Mouse (Mus musculus) cerebellum, adult 8-10 months (tissue): Measurements from ENCODE around the gene Mrps34.

Experiments used
- DNase-seq: peaks from one replicate; pipeline ENCODE4 v3.0.0; 2022

Mrps34 gene

DNA sequence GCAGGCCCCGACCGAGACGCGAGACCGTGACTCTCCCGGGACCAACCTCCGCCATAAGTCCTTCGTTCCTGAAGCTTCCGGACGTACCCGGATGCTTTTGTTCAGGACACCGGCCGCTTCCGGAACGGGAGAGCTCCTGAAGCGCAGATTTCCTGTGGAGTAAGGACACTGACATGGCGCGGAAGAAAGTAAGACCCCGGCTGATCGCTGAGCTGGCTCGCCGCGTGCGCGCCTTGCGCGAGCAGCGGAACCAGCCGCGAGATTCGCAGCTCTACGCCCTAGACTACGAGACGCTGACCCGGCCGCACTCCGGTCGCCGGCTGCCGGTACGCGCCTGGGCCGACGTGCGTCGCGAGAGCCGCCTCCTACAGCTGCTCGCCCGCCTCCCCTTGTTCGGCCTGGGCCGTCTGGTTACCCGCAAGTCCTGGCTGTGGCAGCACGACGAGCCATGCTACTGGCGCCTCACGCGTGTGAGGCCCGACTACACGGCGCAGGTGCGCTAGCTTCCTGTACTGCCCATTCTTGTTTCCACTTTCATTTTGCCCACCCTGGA is at the start of gene Mrps34, which contains the start of gene Eme2:
Mrps34 (plus strand) TSS at position 122 of the 553 bp plus-strand sequence.
Eme2 (minus strand) TSS at position 93 of the 553 bp plus-strand sequence.
- DNase-seq: peak; percentile 78

DNA sequence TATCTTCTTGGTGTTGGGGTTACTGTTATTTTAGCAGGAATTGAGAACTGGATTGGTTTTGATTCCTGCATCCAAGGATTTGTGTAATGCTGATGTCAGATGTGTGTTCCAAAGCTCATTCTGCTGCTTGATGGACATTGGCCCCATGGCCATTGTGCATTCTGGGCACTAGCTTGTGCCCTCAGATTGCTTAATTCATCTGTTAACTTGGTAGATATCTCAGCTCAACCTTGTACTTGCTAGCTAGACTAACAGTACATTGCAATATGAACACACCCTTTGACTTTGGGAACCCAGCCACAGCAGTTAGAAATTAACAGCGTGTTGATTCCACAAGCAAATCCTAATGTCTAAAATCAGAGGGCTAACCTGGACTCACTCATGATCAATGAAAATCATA is 47.5 kb upstream of the Mrps34 start:
- no peak for DNase-seq

DNA sequence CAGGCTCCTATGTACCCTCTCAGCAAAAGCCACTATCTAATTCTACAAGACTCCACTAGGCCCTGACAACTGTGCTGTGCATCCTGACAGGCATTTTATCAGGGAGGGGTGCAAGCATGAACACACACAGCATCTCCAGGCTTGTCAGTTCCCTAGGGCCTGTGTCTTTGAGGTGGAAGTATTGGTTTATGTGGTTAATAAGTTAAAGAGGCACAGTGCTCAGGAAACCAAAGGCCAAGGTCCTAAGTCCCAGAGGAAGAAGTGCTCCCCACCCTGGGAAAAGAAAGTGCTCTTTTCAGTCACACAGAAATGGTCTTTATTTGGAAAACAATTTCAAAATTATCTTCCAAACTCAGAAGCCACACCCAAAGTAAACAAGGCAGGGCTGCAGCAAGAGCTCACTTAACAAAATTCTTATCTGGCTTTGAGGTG is 46.3 kb upstream of the Mrps34 start:
- no peak for DNase-seq

DNA sequence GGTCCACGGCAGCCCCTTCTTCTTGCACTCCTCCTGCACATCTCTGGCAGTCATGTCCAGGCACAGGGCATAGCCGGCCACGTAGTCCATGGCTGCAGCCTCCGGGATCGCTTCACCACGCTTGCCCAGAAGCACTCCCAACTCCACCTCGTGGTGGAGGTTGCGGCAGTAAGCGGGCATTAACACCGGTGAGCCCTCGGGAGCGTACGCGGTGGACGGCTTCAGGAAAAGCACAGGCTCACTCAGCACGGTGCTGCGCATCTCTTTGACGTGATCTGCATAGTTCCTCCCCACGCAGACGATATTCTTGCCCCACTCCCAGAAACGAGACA is 45.2 kb upstream of the Mrps34 start:
- DNase-seq: no peak

DNA sequence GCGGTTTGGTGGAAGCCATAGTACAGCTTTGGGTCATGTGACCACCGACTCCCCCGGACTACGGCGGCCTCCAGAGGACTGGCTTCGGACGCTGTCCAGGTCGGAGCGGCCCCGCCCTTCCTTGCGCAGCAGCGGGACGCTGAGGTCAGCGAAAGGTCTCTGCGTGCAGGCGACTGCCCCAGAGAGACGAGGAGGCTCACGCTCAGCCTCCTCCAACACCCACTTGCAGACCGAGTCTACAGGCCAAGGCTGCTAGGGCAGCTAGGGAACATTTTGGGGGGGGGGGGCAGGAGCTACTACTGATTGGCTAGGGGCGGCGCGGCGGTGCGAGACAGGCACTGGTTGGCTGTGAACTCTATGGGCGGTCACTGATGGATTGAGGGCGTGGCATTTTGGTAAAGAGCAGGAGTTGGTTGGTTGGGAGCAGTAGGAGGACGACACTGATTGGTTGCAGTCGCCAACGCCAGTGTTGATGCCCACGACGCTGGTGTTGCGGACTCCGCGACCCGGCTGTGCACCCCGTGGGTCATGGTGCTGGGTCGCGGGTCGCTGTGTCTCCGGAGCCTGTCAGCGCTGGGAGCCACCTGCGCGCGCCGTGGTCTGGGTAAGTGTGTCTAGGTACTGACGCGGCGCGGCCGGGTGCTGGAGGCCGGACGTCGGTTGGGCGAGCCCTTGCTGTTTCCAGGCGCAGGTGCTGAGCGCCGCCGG is 44.7 kb upstream of the Mrps34 start, which contains the start of gene Fahd1:
Fahd1 (minus strand) TSS at position 300 of the 708 bp plus-strand sequence.
- peak; percentile 93 for DNase-seq

DNA sequence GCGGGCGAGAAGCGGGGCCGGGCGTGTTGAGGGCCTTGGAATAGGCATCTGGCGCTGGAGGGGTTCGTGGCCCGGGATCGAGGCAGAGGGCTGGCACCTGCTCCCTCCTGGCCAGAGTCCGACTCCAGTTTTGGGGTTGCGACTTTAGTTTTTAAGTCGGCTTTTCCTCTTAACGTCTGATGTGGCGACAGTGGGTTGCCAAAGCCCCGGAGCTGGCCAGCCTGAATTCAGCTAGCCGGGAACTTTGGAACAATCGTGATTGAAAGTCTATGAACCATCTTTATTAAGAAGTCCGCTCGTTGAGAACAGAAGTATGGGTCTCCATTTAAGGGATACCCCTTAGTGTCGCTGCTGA is 44.2 kb upstream of the Mrps34 start:
- DNase-seq: no peak

DNA sequence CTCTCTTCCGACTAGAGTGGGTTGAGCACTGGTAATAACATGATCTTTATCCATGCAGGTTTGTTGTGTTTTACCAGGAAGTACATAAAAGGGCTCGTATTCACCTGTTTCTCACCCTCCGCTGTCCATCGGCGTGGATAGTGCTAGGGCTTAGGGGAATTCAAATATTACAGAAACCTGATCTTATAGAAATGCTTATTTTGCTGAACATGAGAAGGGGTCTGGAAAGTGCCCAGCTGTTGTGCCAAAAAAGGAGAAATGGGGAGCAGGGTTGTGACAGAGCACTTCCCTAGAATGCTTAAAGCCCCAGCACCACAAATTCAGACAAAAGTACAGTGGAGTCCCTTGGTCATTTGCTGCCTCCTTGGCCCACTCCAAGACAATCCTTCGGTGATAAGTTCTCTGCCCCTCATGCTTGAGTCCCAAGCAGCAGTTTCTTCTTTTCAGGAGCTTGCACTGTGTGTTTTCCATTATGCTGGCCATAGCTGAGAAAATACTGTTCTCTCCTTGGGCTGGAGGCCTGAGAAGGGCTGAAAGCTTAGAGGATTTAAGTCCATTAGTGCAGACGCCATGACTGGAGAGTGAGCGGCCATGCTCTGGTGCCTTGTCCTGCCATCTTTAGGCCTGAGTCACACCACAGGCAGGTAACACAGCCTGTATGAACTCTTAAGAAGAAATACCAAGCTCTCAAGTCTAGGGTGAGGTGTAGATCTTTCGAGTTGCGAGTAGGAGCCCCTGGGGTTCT is 43.4 kb upstream of the Mrps34 start:
- no peak for DNase-seq

DNA sequence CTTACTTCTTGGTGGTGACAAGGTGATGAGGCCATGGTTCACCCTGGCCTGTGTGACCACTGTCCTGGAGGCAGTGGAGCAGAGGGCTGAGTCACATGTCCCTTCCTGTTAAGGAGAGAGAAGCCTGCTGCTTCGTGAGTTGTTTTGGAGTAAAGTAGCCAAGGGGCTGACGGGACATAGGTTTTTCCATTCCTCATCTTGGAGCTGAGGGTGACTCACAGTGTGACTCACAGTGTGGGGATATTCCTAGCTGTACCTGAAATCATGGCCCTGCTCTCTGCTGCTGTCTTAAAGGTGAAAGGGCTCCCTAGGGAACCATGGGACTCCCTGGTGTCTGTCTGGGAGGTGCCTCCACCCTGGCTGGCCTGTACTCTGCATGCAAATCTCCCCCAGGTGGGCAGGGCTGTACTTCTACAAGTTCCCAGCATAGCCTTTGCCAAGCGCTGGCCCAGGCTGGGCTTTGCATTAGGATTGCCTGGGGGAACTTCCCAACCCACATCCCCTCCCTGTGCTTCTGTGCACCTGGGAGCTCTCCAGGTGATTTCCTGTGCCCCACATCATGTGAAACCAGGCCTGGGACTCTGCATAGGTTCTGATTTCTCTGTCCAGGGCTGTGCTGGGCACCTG is 39.0 kb upstream of the Mrps34 start:
- DNase-seq: no peak

DNA sequence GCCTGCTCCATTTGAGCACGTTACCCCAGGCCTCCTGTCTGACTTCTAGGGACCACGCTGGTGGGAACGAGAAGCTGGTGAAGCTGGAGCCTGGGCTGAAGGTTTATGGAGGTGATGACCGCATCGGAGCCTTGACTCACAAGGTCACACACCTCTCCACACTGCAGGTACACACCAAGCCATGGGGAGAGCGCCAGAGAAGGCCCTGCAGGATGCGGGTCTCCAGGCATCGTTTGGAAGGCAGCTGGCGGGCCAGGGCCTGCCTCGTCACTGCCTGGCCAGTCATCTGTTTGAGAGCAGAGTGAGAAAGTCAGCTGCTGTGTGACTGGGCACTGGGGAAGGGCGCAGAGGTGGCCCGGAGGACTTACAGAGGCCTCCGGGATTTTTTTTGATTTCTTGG is 38.3 kb upstream of the Mrps34 start:
- DNase-seq: no peak

DNA sequence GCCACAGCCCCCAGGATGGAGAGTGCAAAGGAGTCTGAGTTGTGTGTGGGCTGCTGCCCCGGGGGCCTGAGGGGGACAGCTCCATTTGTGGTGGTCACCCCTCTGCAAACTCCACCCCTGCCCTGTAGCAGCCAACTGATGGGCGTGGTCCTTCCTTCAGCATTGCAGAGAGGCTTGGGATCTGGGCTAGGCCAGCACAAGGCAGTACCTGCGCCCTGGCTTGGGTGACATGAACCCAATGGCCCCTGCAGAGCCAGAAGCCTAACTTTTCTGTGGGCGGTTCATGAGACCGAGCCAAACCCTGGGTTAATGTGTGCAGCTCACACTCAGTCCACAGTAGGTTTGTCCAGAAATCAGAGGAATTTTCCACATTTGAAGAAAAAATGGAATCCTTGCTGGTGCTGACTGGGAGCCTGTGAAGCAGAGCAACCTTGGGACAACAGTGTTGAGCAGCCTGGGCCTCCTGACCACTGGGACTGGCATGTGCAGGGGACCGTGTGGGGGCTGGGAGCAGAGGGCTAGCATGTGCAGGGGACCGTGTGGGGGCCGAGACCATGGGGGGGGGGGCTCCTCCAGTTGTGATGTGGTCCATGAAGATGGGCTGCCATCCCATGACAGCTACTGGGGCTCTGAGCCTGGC is 37.0 kb upstream of the Mrps34 start:
- no peak for DNase-seq

DNA sequence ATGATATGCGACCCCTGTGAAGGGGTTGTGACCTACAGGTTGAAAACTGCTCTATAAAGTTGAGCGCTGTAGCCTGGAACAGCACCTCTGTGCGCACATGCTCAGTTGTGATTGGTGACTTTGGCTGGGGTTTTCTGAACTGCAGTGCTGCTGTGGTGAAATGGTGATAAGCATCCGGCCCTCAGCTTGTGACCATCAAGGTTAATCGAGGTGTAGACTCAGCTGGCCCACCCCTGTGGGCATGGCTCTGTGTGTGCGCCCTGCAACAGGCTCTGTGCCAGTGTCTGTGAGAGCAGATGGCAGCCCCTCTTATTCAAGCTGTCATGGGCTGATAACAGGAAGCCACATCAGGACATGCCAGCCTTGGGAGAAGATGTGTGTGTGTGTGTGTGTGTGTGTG is 35.9 kb upstream of the Mrps34 start:
- no peak for DNase-seq

DNA sequence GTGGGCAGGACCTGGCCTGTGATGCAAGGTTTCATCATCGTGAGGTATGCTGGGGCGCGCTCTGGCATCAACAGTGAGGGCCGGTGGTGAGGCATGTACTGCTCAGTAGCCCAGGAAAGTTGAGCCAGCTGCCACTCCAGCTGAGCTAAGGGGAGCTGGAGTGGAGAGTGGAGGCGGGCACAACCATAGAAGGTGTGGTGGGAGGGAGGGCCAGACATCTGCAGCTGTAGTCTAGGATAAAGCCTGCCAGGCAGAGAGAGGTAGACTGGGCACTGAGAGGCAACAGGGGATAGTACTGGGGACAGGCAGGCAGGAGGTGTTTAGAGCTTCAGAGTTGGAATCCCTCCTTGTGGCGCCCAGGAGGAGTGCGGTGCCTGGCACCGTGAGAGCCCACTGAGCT is 34.8 kb upstream of the Mrps34 start:
- no peak for DNase-seq

DNA sequence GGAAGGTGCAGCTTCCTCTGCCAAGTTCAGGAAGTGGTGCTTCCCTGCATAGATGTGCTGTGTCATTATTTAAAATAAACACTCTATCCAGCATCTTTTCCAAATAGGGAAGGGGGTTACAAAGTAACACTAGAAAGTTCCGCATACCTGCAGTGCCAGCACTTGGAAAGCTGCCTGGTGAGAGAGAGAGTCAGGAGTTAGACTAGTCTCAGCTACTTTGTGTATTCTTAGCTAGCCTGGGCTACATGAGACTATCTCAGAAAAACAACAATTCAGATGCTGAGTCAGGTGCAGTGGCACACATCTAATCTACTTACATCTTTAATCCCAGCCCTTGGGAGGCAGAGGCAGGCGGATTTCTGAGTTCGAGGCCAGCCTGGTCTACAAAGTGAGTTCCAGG is 33.1 kb upstream of the Mrps34 start:
- DNase-seq: no peak

DNA sequence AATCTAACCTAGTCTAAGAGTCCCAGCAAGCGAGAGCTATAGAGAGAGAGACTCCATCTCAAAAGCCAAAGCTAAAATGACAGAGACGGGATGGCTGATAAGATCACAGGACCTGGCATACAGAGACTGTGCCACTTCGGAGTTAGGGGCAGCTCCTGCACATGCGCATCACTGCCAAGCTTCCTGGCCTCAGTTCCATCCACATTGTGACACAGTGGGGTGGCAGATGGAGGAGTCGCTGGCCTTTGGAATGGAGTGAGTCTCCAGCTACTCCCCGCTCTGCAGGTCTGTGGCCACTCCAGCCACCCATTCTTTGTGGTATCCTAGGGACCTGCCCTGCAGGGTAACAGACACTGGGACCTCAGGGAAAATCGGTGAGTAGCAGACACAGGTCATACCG is 29.1 kb upstream of the Mrps34 start, which contains the start of gene Igfals:
Igfals (plus strand) TSS at position 222 of the 400 bp plus-strand sequence.
- peak; percentile 83 for DNase-seq

DNA sequence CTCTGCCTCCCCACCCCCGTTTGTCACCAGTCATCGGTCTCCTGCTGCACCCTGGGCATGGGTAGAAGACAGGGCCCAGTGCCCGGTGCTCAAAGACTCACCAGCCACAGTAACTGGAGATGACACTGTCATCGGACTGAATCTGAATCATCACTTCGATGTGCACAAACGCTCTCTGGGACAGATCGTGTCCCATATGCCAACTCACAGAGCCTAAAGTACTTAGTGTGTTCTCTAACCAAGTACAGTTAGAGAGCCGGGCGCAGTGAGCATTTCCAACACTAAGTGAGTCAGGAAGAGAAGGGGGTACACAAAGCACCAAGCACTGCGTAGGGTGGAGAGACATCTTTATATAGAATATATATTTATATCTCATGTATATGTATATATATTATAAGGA is 27.0 kb upstream of the Mrps34 start:
- no peak for DNase-seq

DNA sequence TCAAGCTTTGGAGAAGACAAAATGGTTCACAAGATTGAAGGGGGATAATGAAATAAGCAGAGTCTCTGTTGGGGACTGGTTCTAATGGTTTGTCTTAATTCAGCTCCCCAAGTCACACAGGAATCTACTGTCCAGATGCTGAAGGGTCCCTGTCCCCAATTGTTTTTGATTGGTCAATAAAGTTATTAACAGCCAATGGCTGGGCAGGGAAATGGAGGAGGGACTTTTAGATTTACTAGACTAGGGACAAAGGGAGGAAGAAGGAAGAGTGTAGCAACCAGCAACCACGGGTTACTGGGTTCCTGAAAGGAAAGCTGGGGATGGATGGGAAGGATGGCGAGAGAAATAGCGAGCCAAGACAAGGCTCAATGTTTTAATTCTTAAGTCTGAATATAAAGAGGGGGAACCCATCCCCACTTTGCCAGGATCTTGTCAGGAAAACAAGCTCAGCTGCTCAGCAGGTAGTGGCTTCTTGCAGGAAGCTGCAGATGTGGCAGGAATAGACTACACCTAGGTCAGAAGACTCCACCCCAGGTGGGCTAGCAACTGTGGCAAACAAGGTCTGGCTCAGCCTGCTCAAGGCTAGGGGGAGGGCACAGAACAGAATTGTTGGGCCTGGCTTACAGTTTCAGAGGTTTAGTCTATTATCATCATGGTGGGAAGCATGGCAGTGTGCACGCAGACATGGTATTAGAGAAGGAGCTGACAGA is 21.1 kb upstream of the Mrps34 start:
- no peak for DNase-seq

DNA sequence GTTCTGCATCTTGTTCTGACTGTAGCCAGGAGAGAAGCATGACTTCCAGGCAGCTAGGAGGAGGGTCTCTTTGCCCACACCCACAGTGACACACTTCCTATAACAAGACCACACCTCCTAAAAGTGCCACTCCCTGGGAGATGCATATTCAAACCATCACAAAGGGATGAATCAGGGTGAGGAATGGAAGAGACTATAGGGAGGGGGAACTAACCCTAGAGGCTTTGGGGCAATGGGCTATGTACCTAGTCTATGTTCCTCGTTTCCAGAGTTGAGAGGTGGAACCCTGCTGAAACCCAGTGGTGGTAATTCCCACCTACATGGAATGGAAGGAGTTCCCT is 20.5 kb upstream of the Mrps34 start:
- no peak for DNase-seq

DNA sequence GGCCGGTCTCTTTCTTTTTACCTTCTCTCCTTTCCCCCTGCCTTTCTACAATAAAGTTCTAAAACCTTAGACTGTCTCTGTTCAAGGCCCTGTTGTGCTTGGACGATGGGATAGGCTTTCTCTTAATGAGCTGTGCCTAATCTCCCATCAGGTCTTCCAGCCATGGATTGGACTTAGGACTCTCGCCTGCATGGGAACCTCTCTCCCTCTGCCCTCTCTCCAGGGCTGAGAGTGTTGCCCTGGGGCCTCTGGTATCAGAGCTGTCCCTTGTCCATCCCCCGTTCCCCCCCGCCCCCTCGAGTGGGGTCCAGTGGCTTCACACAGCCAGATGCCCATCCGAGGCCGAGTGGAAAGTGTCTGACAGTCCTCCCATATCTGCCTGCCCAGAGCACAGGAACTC is 19.9 kb upstream of the Mrps34 start:
- DNase-seq: no peak

DNA sequence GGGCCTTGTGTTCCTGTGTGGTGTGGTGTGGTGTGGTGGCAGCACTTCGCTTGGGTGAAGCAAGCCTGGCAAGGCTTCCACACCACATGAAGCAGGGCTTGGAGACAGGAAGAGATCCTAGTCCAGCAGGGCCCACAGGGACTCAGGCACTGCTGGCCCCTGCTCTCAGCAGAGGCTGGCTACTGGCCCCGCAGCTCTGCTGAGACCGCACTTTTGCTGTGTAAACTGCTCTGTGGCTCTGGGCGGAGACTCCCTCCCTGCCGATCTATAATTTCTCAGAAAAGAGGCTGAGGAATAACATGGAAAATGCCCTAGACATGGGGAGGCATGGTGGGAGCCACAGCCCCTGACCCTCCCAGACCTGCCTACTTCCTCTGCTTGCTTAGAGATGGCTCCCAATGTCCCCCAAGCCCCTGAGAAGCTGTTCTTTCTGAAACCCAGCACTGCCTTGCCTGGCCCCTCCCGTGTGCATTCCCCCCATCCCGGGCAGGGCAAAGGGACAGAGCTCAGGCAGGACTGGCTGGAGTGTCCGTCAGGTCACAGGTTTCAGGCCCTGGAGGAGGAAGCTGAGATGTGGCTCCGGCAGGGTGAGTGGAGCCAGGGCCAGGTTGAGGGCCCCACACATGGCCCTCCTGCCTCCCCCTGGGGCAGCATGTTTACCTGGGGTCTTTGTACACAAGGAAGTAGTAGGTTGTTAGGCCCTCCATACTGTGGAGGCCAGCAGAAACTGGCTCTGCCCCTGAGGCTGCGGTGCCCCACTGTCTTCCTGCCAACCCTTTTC is 17.4 kb upstream of the Mrps34 start:
- no peak for DNase-seq

DNA sequence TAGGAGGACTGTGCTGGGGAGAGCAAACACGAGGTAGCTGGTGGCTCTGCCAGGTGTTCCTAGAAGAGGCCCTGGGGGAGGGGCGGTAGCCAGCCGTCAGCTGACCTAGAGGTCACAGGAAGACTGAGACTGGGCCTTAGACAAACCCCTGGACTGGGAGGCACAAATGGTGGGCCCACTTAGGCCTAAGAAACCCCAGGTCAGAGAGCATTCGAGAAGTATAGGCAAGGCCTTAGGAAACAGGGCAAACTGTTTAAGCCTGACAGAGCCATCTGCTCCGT is 16.9 kb upstream of the Mrps34 start:
- no peak for DNase-seq

DNA sequence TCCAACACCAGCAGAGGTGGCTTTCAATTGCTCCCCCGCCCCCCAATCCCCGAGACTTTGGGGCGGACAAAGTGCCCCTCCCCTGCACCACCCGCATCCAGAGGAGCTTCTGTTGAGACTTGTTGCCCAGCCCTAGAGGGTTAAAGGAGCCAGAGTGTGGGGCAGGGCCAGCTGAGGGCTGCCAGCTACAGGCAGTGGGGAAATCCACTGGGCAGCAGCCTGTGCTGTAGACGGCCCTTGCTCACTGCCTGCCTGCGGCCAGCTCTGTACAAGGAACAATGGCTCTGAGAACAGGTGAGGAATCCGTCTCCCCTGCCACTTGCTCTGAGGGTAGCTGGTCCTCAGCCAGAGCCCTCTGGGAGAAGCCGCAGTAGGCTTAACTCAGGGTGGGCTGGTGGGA is 16.4 kb upstream of the Mrps34 start:
- DNase-seq: no peak
